Mouse (Mus musculus): ENCODE measurements at regions not wholly inside any gene's neighbourhood (a gene's known extent, or its start where the extent isn't known, plus 50 kb on each side); places are given as distances from the start of the nearest gene placed in this dataset.

GRCm38 (mm10) chr6:52443112-52443984, 130.1 kb downstream of the Evx1 start:
- no peaks in the 10 kb centered on the region for H3K9me3 ChIP-seq (ENCODE audit: low read depth, low read length)
- no peak for TF ChIP-seq CTCF (IDR thresholded peaks at IDR 0.05; ENCODE audit: low read depth)
- no peak for ATAC-seq (ENCODE audit: insufficient read depth)
- H3K27me3 ChIP-seq (ENCODE audit: insufficient read depth, low read length) = no peaks in the 10 kb centered on the region
- H3K4me2 ChIP-seq = no peak overlapping the region; the same call in 1 of the 2 replicates
- DNase-seq = no peak
- peaks cover 5% of the 10 kb centered on the region; the same call in 1 of the 2 replicates for H3K4me1 ChIP-seq (ENCODE audit: insufficient read depth)
- H3K4me3 ChIP-seq (ENCODE audit: low read depth, low read length) = no peak overlapping the region
- 46% methylated on average over 24 of the region's 24 CpGs for WGBS
- H3K27ac ChIP-seq (ENCODE audit: low read depth) = no peak overlapping the region
- no peaks in the 10 kb centered on the region for H3K36me3 ChIP-seq (ENCODE audit: insufficient read depth)
- H3K9ac ChIP-seq = no peak overlapping the region

- no peaks in the 10 kb centered on the region for H3K4me1 ChIP-seq (ENCODE audit: insufficient read depth)
- DNase-seq (no peak), ATAC-seq (ENCODE audit: insufficient read depth) (no peak)
- H3K9me3 ChIP-seq (ENCODE audit: low read depth, low read length) = no peaks in the 10 kb centered on the region
- no peaks in the 10 kb centered on the region for H3K36me3 ChIP-seq (ENCODE audit: insufficient read depth)
- H3K27ac ChIP-seq (ENCODE audit: low read depth) = no peak overlapping the region
- TF ChIP-seq CTCF (IDR thresholded peaks at IDR 0.05; ENCODE audit: low read depth) = no peak
- no peaks in the 10 kb centered on the region for H3K27me3 ChIP-seq (ENCODE audit: insufficient read depth, low read length)
- no peak overlapping the region for H3K9ac ChIP-seq
- WGBS = 63% methylated on average over 11 of the region's 11 CpGs
- no peak overlapping the region for H3K4me2 ChIP-seq
- no peak overlapping the region for H3K4me3 ChIP-seq (ENCODE audit: low read depth, low read length)
These were observed 145.5 kb downstream of the Evx1 start for GRCm38 (mm10) chr6:52458828-52459227.

DNA sequence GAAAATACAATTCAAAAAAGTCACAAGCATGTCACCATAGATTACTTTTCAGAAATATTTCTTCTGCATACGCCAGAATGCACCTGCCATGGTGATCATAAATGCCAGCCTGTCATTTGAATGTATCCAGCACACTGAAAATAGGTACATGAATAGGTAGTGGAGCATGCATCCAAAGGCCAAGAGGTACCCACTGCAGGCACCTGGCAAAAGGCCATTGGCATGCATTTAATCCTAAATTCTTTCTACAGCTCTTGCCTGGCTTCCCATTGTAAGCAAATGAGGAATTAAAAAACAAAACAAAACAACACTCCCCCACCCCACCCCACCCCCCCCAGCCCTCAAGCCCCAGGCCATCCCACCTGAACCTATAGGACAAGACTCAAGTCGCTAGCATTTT, 147.9 kb downstream of the Evx1 start:
- H3K27ac ChIP-seq (ENCODE audit: low read depth) = no peak overlapping the region
- no peak overlapping the region for H3K4me2 ChIP-seq
- H3K4me3 ChIP-seq (ENCODE audit: low read depth, low read length) = no peak overlapping the region
- H3K9me3 ChIP-seq (ENCODE audit: low read depth, low read length) = no peaks in the 10 kb centered on the region
- DNase-seq (no peak), ATAC-seq (ENCODE audit: insufficient read depth) (no peak)
- H3K36me3 ChIP-seq (ENCODE audit: insufficient read depth) = no peaks in the 10 kb centered on the region
- H3K9ac ChIP-seq = no peak overlapping the region
- no peaks in the 10 kb centered on the region for H3K27me3 ChIP-seq (ENCODE audit: insufficient read depth, low read length)
- no peak for TF ChIP-seq CTCF (IDR thresholded peaks at IDR 0.05; ENCODE audit: low read depth)
- WGBS = 71% methylated on average over 2 of the region's 2 CpGs
- no peaks in the 10 kb centered on the region for H3K4me1 ChIP-seq (ENCODE audit: insufficient read depth)

DNA sequence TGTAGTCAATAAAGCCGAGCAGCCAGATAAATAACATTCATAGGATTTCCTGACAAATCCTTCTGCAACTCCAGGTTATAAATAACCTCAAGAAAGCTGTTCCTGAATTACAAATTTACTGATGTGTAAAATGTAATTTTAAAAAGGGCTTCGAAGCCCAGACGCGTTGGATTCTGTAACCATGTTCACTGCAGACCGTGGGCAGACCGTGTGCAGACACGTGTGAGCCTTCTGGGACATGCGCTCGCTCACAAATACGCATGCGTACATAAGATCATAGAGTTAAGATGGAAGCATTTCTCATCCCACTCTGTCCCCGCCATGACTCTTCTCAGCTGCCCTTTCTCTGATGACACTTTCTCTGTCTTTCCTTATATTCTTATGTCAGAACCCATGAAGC, 150.1 kb downstream of the Evx1 start:
- TF ChIP-seq CTCF (IDR thresholded peaks at IDR 0.05; ENCODE audit: low read depth) = no peak
- 89% methylated on average over 12 of the region's 12 CpGs for WGBS
- no peaks in the 10 kb centered on the region for H3K27me3 ChIP-seq (ENCODE audit: insufficient read depth, low read length)
- H3K27ac ChIP-seq (ENCODE audit: low read depth) = no peak overlapping the region
- ATAC-seq (ENCODE audit: insufficient read depth) (no peak), DNase-seq (no peak)
- no peak overlapping the region for H3K4me2 ChIP-seq
- no peaks in the 10 kb centered on the region for H3K4me1 ChIP-seq (ENCODE audit: insufficient read depth)
- H3K9me3 ChIP-seq (ENCODE audit: low read depth, low read length) = no peaks in the 10 kb centered on the region
- no peaks in the 10 kb centered on the region for H3K36me3 ChIP-seq (ENCODE audit: insufficient read depth)
- no peak overlapping the region for H3K9ac ChIP-seq
- no peak overlapping the region for H3K4me3 ChIP-seq (ENCODE audit: low read depth, low read length)

GRCm38 (mm10) chr6:52464571-52464970, 151.3 kb downstream of the Evx1 start:
- H3K9me3 ChIP-seq (ENCODE audit: low read depth, low read length) = no peaks in the 10 kb centered on the region
- H3K4me2 ChIP-seq = no peak overlapping the region
- DNase-seq (no peak), ATAC-seq (ENCODE audit: insufficient read depth) (no peak)
- no peaks in the 10 kb centered on the region for H3K27me3 ChIP-seq (ENCODE audit: insufficient read depth, low read length)
- TF ChIP-seq CTCF (IDR thresholded peaks at IDR 0.05; ENCODE audit: low read depth) = no peak
- H3K36me3 ChIP-seq (ENCODE audit: insufficient read depth) = no peaks in the 10 kb centered on the region
- no peaks in the 10 kb centered on the region for H3K4me1 ChIP-seq (ENCODE audit: insufficient read depth)
- no peak overlapping the region for H3K27ac ChIP-seq (ENCODE audit: low read depth)
- no peak overlapping the region for H3K9ac ChIP-seq
- 81% methylated on average over 3 of the region's 3 CpGs for WGBS
- H3K4me3 ChIP-seq (ENCODE audit: low read depth, low read length) = no peak overlapping the region

- DNase-seq = no peak
- Histone ChIP-seq H3K9me3 (ENCODE audit: low read depth, low read length) (no peaks in the 10 kb centered on the region), H3K9ac (no peak overlapping the region), H3K4me3 (ENCODE audit: low read depth, low read length) (no peak overlapping the region), H3K27me3 (ENCODE audit: insufficient read depth, low read length) (no peaks in the 10 kb centered on the region), H3K4me1 (ENCODE audit: insufficient read depth) (no peaks in the 10 kb centered on the region), H3K4me2 (no peak overlapping the region), H3K27ac (ENCODE audit: low read depth) (no peak overlapping the region), H3K36me3 (ENCODE audit: insufficient read depth) (no peaks in the 10 kb centered on the region)
- 63% methylated on average over 9 of the region's 9 CpGs for WGBS
- TF ChIP-seq CTCF (IDR thresholded peaks at IDR 0.05; ENCODE audit: low read depth) = no peak
- ATAC-seq (ENCODE audit: insufficient read depth) = no peak
These were observed 152.7 kb downstream of the Evx1 start for GRCm38 (mm10) chr6:52465834-52466525.

DNA sequence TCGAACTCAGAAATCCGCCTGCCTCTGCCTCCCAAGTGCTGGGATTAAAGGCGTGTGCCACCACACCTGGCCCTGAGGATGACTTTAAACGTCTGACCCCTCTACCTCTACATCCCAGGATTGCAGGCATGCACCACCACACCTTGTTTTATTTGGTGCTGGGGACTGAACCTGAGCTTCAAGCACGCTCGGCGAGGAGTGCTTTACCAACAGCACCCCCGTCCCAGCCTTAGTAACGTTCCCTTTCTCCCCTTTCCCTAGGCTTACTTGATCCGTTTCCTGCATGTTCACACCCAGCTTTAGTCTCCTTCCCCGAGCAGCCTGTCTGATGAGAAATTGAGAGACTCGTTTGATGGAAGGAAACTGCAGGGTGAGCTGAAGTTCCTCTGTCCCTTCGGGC, 157.5 kb downstream of the Evx1 start:
- Histone ChIP-seq H3K27ac (ENCODE audit: low read depth) (no peak overlapping the region), H3K9me3 (ENCODE audit: low read depth, low read length) (no peaks in the 10 kb centered on the region), H3K4me3 (ENCODE audit: low read depth, low read length) (no peak overlapping the region), H3K9ac (no peak overlapping the region), H3K27me3 (ENCODE audit: insufficient read depth, low read length) (no peaks in the 10 kb centered on the region), H3K4me2 (no peak overlapping the region), H3K4me1 (ENCODE audit: insufficient read depth) (0 out of 2 replicates have a peak, but pooled peaks cover 6% of the 10 kb centered on the region), H3K36me3 (ENCODE audit: insufficient read depth) (no peaks in the 10 kb centered on the region)
- no peak for ATAC-seq (ENCODE audit: insufficient read depth)
- no peak for DNase-seq
- no peak for TF ChIP-seq CTCF (IDR thresholded peaks at IDR 0.05; ENCODE audit: low read depth)
- 71% methylated on average over 13 of the region's 13 CpGs for WGBS

Measured in lung, embryonic 14.5 days (tissue).